Mouse (Mus musculus) bone marrow, adult 2 months (tissue): ENCODE measurements at regions not wholly inside any gene's neighbourhood (a gene's known extent, or its start where the extent isn't known, plus 50 kb on each side); places are given as distances from the start of the nearest gene placed in this dataset.
A peak's percentile ranks its signal among the peaks of the same experiment; 100 is the strongest.

Source experiments
- H3K27ac ChIP-seq: fragments of 200-500 bp; 2 replicates; pipeline ENCODE4 v1.5.1; 2012; ENCODE audit warnings: low read depth, mild to moderate bottlenecking, control low read depth, inconsistent platforms, low read length; ENCODE audit not compliant: control insufficient read depth, poor library complexity, insufficient read depth
- H3K4me1 ChIP-seq: fragments of 200-500 bp; 2 replicates; pipeline ENCODE4 v1.6.1; 2011; ENCODE audit warnings: low read length; ENCODE audit not compliant: control insufficient read depth, insufficient read depth
- H3K4me3 ChIP-seq: fragments of 200-500 bp; replicated peaks from 2 replicates; pipeline ENCODE3; 2011; ENCODE audit warnings: mild to moderate bottlenecking, low read depth, low read length, control low read depth; ENCODE audit not compliant: control insufficient read depth
- CTCF ChIP-seq: fragments of 200-500 bp; IDR thresholded peaks from 2 replicates; pipeline ENCODE4 v1.5.1; 2011; ENCODE audit warnings: low read length, control low read depth; ENCODE audit not compliant: control insufficient read depth, insufficient read depth
- POLR2A ChIP-seq: fragments of 200-500 bp; IDR thresholded peaks from 2 replicates; pipeline ENCODE4 v1.6.1; 2011; ENCODE audit warnings: low read depth, mild to moderate bottlenecking, control low read depth, low read length, borderline replicate concordance; ENCODE audit not compliant: control insufficient read depth
- WGBS: fragments of 180-500 bp; shearing (Covaris S2); methylation state at CpG from one replicate; pipeline ENCODE4 v1.1.7; 2018; 5-methylcytosine and 5-hydroxymethylcytosine counted together

DNA sequence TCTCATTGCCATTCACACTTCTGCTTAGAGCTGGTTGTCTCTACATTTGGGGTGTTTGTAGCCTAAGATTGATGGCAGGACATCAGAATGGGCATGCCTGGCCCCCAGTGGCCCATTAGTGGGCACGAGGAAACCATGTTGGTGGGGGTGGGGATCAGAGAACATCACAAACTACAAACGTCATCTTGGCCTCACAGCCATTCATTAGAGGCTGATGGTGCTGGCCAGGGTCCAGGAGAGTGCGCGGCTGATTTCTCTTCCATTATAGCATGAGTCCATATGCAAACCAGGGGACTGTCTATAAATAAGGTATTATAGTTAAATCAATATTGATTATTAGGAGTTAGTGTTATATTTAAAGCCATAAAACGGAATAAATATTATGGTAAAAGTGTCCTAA is 67.9 kb downstream of the 3100002H09Rik start:
- Histone ChIP-seq H3K27ac (no peak overlapping the region), H3K4me3 (no peak overlapping the region), H3K4me1 (no peaks in the 10 kb centered on the region)
- TF ChIP-seq CTCF (no peak), POLR2A (no peak)
- WGBS = 69% methylated on average over 5 of the region's 5 CpGs

DNA sequence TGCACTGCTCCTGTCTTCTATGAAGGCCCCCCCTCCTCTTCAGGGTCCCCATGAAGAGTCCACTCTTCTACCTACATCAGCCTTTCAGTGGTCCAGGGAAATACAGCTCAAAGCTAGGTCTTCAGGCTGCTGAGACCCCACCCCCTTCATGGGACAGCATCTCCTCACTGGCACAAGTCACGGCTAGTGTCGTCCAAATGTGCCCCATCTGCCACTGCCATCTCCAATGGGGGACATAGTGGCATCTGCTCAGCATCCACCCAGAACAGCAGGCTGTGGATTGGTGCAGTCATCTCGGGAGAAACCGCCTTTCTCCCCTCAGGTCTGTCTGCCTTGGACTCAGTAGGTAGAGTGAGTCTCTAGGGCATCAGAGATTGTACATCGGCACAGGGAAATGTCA is 72.1 kb downstream of the 3100002H09Rik start:
- WGBS = 76% methylated on average over 5 of the region's 5 CpGs
- Histone ChIP-seq H3K27ac (no peak overlapping the region), H3K4me3 (no peak overlapping the region), H3K4me1 (no peaks in the 10 kb centered on the region)
- TF ChIP-seq CTCF (no peak), POLR2A (no peak)

DNA sequence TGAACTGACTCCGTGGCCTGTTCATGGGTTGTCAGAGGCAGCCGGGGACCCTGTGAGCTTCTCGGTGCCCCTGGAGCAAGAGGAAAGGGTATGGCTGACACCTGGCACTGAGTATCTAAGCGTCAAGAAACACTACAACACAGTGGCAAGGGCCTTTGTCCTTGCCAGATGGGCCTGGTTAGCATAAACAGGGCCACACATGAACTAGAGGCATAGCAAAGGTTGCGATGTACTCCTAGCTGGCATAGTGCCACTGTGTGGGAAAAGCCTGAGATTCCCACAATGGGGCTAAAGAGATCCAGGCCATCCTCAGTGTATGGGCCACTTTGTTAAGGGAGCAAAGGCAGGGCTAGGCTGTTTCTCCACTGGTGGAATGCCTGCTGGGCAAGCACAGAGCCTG is 72.9 kb downstream of the 3100002H09Rik start:
- Histone ChIP-seq H3K4me1 (no peaks in the 10 kb centered on the region), H3K4me3 (no peak overlapping the region), H3K27ac (no peak overlapping the region)
- TF ChIP-seq CTCF (no peak), POLR2A (no peak)
- WGBS = 79% methylated on average over 5 of the region's 5 CpGs

DNA sequence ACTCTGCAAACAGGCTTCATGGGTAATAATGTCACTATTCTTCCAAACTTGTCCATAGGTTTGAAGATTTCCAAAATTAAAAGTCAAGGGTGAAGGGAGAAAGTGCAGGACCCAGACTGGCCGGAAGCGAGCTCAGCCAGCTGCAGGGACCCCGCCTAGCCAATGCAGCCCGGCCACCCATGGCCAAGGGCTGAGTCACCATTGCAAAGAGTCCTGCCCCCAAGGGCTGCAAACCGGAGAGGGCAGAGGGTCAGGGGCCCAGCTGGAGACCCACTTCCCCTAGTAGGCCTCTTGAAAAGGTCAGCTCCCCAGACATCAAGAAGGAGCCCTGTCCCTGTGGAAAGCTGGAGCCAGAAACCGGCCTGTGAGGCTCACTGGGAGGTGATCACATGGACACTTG is 77.0 kb downstream of the 3100002H09Rik start:
- H3K27ac ChIP-seq = no peak overlapping the region
- 60% methylated on average over 6 of the region's 6 CpGs for WGBS
- no peak for TF ChIP-seq CTCF
- TF ChIP-seq POLR2A = no peak
- no peaks in the 10 kb centered on the region for H3K4me1 ChIP-seq
- H3K4me3 ChIP-seq = no peak overlapping the region

DNA sequence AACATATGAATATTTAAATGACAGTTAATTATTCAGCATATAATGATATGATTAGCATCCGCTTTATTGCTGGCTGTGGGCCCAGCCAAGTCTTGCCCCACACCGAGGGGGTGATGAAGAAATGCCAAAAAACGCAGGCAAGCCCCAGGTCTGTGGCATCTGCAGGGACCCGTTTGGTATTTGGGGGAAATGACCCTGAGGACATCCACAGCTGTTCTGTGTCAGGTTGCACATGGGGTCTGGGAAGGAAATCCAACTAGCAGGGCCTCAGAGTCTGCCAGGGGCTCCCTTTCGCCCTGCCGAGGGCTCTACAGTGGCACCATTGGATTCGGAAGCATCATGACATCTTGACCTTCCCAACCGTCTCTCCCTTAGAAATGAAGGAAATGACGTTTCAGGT is 80.0 kb downstream of the 3100002H09Rik start:
- TF ChIP-seq CTCF (no peak), POLR2A (no peak)
- 78% methylated on average over 9 of the region's 9 CpGs for WGBS

DNA sequence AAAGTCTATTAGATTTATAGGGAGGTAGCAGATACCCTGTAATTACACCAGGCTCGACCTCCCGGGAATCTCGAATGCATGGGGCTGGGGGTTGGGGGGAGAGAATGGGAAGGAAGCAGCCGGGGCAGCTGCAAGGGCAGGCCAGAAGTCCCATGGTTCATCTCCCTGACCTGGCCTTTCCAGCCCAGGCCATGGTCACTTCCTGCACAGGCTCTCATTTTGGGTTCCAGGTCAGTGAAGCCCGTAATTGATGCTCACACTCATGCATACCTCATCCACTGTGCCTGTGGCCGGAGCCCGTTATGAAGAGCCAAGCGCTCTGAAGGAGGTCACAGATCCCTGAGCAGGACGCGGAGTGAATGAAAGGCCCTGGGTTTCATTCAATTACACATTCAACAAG is 83.8 kb downstream of the 3100002H09Rik start:
- no peak for TF ChIP-seq POLR2A
- no peak for TF ChIP-seq CTCF
- H3K4me3 ChIP-seq = no peak overlapping the region
- no peaks in the 10 kb centered on the region for H3K4me1 ChIP-seq
- 58% methylated on average over 10 of the region's 10 CpGs for WGBS
- H3K27ac ChIP-seq = no peak overlapping the region

More for the DNA sequence above, 80.0 kb downstream of the 3100002H09Rik start:
- Histone ChIP-seq H3K4me3 (no peak overlapping the region), H3K4me1 (no peaks in the 10 kb centered on the region), H3K27ac (no peak overlapping the region)

DNA sequence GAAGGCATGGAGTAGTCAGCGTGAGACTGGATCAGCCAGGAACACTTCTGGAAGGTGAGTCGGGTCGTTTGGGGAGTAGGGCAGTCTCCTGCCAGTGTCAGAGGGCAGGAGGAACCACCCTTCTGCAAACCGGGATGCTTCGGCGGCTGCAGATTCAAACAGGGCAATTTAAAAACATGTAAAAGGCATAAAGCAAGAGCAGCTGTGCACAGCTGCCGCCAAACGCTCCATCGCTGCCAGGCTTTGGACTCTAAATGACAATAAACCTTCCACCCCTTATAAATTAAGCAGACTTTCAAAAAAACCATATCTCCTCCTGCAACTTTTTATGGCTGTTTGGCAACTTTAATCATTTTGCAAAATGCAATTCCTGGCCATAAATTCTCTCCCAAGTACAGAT is 84.2 kb downstream of the 3100002H09Rik start:
- no peaks in the 10 kb centered on the region for H3K4me1 ChIP-seq
- 70% methylated on average over 9 of the region's 9 CpGs for WGBS
- no peak overlapping the region for H3K4me3 ChIP-seq
- TF ChIP-seq POLR2A (no peak), CTCF (no peak)
- H3K27ac ChIP-seq = no peak overlapping the region

DNA sequence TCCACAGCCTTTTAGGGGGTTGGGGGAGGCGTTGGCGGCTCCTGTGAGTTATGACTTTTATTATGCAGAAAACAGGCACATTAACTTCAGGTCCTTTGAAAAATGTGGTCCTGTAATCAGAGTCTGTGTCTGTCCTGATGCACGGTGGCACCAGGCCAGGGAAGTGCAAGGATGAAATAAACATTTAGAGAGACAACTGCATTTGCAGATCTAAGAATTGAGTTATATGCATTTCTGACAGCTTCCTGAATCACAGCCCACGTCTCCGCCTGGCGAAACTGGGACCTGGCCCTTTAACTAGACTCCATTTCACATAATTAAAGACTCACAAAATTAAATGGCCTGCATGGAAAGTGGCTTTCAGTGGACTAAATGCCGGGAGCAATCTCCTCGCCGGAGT is 90.3 kb downstream of the 3100002H09Rik start:
- TF ChIP-seq CTCF (no peak), POLR2A (no peak)
- Histone ChIP-seq H3K4me1 (no peaks in the 10 kb centered on the region), H3K4me3 (no peak overlapping the region), H3K27ac (no peak overlapping the region)
- 73% methylated on average over 9 of the region's 9 CpGs for WGBS

DNA sequence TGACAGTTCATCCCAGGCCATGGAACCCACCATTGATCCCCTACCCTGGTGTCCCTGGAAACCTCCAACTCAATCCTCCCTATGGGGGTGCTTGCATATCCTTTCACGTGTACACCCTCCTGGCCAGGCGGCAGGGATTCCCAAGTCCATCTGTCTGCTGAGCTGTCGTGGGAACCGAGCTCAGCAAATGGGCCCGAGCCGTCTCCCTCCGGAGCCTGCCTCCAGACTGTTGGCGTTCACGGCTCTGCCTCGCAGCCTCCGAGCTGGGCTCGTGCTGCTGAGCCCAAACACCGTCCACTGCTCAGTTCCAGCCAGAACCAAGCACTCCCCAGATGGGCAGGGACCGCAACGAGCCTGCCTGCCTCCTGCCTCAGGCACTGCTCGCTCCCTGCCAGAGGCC is 98.8 kb downstream of the 3100002H09Rik start:
- H3K4me1 ChIP-seq = no peaks in the 10 kb centered on the region
- peak; percentile 16; the same call in 1 of the 2 replicates for TF ChIP-seq POLR2A
- no peak for TF ChIP-seq CTCF
- H3K4me3 ChIP-seq = no peak overlapping the region
- 75% methylated on average over 16 of the region's 16 CpGs for WGBS
- no peak overlapping the region for H3K27ac ChIP-seq
